Mouse (Mus musculus): Measurements from ENCODE around the gene Apoc1.

- TF ChIP-seq POLR2A (IDR thresholded peaks at IDR 0.05; ENCODE audit: low read depth, low read length) (no peak), CTCF (IDR thresholded peaks at IDR 0.05; ENCODE audit: extremely low read depth, insufficient read length, insufficient replicate concordance, low read depth, low read length) (no peak)
Observed at GRCm38 (mm10) chr7:19734178-19734666, 41.8 kb upstream of the Apoc1 start.

Measured in small intestine, adult 2 months (tissue).